Mouse (Mus musculus) R1 (cell line): ENCODE results near the gene Slc38a9.

ENCODE experiments used
- DNase-seq: peaks from one replicate; pipeline ENCODE4 v3.0.0-alpha.2; 2018; ENCODE audit warnings: low read depth, low spot score

The Slc38a9 gene

GRCm38 (mm10) chr13:112764556-112764955, 104.0 kb downstream of the Slc38a9 start:
- DNase-seq, result no peak

- no peak for DNase-seq
Observed at GRCm38 (mm10) chr13:112765654-112766053, 105.1 kb downstream of the Slc38a9 start.

DNA sequence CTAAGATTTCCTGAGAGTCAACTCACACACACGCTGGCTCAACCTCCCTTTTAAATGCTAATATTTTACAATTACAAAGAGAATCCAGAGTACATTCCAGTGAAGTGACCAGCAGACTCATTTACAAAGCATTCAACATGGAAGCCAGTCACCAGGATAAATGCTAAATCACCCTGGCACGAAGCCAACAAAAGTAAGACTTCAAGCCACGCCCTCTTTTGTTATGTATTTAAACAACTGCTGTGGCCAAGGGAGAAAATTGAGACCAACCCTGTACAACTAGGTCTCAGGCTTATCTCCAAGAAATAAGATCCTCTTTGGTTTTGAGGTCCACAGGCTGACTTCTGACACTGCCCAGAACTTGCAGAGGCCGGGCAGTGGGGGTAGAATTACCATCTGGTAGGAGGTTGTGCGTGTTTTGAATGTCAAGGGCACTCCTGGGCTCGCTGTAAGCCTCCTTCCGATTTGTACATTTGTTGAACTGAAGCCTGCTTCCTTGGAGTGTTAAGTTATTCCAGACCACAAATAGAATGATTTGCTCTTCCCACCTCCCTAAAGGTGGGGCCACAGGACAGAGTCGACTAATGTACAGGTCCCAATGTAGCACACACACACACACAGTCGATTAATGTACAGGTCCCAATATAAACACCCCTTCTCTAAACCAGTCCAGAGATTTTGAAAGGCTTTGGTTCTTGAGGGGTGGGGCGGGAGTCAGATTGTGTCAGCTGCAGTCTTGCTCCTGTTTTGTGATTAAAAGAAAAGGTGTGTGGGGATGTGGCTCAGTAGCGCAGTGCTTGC, 110.2 kb downstream of the Slc38a9 start:
- DNase-seq, result peak; percentile 100

- peak; percentile 71 for DNase-seq
Observed at GRCm38 (mm10) chr13:112771447-112772208, 111.1 kb downstream of the Slc38a9 start.

- no peak for DNase-seq
Observed at GRCm38 (mm10) chr13:112772252-112772651, 111.7 kb downstream of the Slc38a9 start.

GRCm38 (mm10) chr13:112772861-112773260, 112.3 kb downstream of the Slc38a9 start:
- no peak for DNase-seq

- no peak for DNase-seq
Observed at GRCm38 (mm10) chr13:112773991-112774675, 113.6 kb downstream of the Slc38a9 start.

GRCm38 (mm10) chr13:112775856-112776255, 115.3 kb downstream of the Slc38a9 start:
- no peak for DNase-seq

GRCm38 (mm10) chr13:112778407-112778806, 117.9 kb downstream of the Slc38a9 start:
- no peak for DNase-seq

- DNase-seq, result no peak
Observed at GRCm38 (mm10) chr13:112785305-112785704, 124.8 kb downstream of the Slc38a9 start.

- peak; percentile 25 for DNase-seq
Observed at GRCm38 (mm10) chr13:112786142-112786541, 125.6 kb downstream of the Slc38a9 start.

- no peak for DNase-seq
Observed at GRCm38 (mm10) chr13:112786942-112787533, 126.5 kb downstream of the Slc38a9 start.
